Mouse (Mus musculus): ENCODE measurements around the gene Hoxc10. TPM values are rescaled to one million over a fixed set of nuclear protein-coding genes. Genes with fewer than 3 reads are reported as not detected.

Gene Hoxc10
- polyA plus RNA-seq, 1 experiment from 2014 or later = not detected

DNA sequence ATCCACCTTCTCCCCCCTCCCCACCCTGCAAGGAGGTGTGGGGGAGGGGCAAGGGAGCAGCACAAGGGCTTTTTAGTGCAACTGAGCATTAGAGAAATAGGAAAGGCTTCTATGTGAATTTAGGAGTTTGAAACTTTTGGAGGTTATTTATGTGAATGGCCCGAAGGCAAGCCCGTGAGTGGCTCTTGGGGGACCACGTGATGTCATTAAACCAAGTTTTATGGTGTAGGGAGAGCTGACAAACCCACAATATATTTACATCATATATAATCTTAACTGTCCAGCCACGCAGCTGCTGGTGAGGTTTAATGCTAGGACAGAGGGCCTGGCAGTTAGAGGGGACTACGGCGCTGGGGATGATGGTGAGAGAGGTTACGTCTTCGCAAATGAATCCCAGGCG is 52.0 kb downstream of the Hoxc10 start, which contains the start of gene Hoxc4:
Hoxc4 (plus strand) TSS at position 299 of the 400 bp plus-strand sequence.
- H3K27me3 ChIP-seq (ENCODE audit: insufficient read depth, low read length) = peaks cover 97% of the 10 kb centered on the region
- ATAC-seq (no peak), DNase-seq (no peak)
- no peaks in the 10 kb centered on the region for H3K4me1 ChIP-seq (ENCODE audit: insufficient read depth)
- no peak within 1 kb of the TSS for H3K9ac ChIP-seq (replicated peaks)
- H3K36me3 ChIP-seq (replicated peaks; ENCODE audit: insufficient read depth, low read length) = no peaks in the 10 kb centered on the region
- H3K4me3 ChIP-seq (ENCODE audit: low read depth, low read length) = no peak within 1 kb of the TSS
- TF ChIP-seq CTCF (IDR thresholded peaks at IDR 0.05; ENCODE audit: low read depth) (no peak), EP300 (IDR thresholded peaks at IDR 0.05; ENCODE audit: low read depth) (no peak)
- WGBS (ENCODE audit: insufficient replicate concordance) = 37% methylated on average over 9 of the region's 9 CpGs
- no peak within 1 kb of the TSS for H3K27ac ChIP-seq (ENCODE audit: low read depth)
- no peak within 1 kb of the TSS for H3K4me2 ChIP-seq (ENCODE audit: low read depth, low read length)
- no peaks in the 10 kb centered on the region for H3K9me3 ChIP-seq (ENCODE audit: low read length)

DNA sequence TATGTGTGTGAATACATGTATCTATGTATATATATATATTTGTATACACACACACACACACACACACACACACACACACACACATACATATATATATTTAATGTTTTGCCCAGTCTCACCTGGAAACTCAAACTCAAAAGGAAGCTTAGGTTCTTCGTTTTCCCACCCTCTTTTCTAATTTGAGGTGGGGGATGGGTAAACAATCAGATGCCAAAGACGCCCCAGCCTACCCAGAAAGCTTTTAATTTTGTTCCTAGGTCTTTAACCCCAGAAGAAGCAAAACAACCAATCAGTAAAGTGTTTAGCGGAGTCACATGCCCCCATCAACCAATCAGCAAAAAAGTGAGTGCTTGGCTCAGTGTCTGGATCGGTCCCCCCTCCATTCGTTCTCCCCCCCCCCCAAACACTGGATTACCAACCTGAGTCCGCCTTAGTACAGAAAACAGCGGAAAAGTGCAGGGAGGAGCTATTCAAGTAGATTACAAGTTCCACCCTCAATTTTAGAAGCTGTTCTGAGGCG is 54.4 kb downstream of the Hoxc10 start:
- Histone ChIP-seq H3K4me2 (ENCODE audit: low read depth, low read length) (no peak overlapping the region), H3K27ac (ENCODE audit: low read depth) (no peak overlapping the region), H3K9me3 (ENCODE audit: low read length) (no peaks in the 10 kb centered on the region), H3K4me1 (ENCODE audit: insufficient read depth) (no peaks in the 10 kb centered on the region), H3K27me3 (ENCODE audit: insufficient read depth, low read length) (peaks cover 94% of the 10 kb centered on the region), H3K9ac (replicated peaks) (no peak overlapping the region), H3K36me3 (replicated peaks; ENCODE audit: insufficient read depth, low read length) (no peaks in the 10 kb centered on the region), H3K4me3 (ENCODE audit: low read depth, low read length) (no peak overlapping the region)
- 5% methylated on average over 8 of the region's 8 CpGs for WGBS (ENCODE audit: insufficient replicate concordance)
- DNase-seq = no peak
- TF ChIP-seq EP300 (IDR thresholded peaks at IDR 0.05; ENCODE audit: low read depth) (no peak), CTCF (IDR thresholded peaks at IDR 0.05; ENCODE audit: low read depth) (no peak)
- no peak for ATAC-seq

MicroRNA genes within 50 kb of the gene (microRNA counts, 519-probe panel; counts per million panel counts)
- microRNA mmu-miR-615-3p = not detected
- microRNA mmu-miR-615-5p = not detected

Small RNAs within 50 kb of the gene (microRNA-seq; reads per million reads assigned to microRNA genes)
- gene Mir196a-2 (1.2 reads per million), gene Mir615 (21.9 reads per million, percentile 27 among the genes with 10 or more reads in this experiment)

Other genes with a start within 250 kb of the Hoxc10 start
- gene Calcoco1, start 244.6 kb upstream of the Hoxc10 start, polyA plus RNA-seq (2015; fragmentation: Nextera tagmentation; extraction: Ambion mirVana) = 11.1 and 14.0 TPM in 2 replicates
- gene Hoxc13, start 45.7 kb upstream of the Hoxc10 start, polyA plus RNA-seq (2015; fragmentation: Nextera tagmentation; extraction: Ambion mirVana) = not detected in 2 replicates
- gene Hoxc12, start 30.0 kb upstream of the Hoxc10 start, polyA plus RNA-seq (2015; fragmentation: Nextera tagmentation; extraction: Ambion mirVana) = not detected in 2 replicates
- gene Hoxc11, start 12.4 kb upstream of the Hoxc10 start, polyA plus RNA-seq (2015; fragmentation: Nextera tagmentation; extraction: Ambion mirVana) = not detected in 2 replicates
- not detected in 2 replicates for gene Hoxc5, start 647 bp downstream of the Hoxc10 start, polyA plus RNA-seq (2015; fragmentation: Nextera tagmentation; extraction: Ambion mirVana)
- not detected in 2 replicates for gene Hoxc9, start 9.6 kb downstream of the Hoxc10 start, polyA plus RNA-seq (2015; fragmentation: Nextera tagmentation; extraction: Ambion mirVana)
- gene Hoxc8, start 23.8 kb downstream of the Hoxc10 start, polyA plus RNA-seq (2015; fragmentation: Nextera tagmentation; extraction: Ambion mirVana) = not detected in 2 replicates
- gene Hoxc6, start 31.5 kb downstream of the Hoxc10 start, polyA plus RNA-seq (2015; fragmentation: Nextera tagmentation; extraction: Ambion mirVana) = not detected in 2 replicates
- gene Hoxc4, start 52.1 kb downstream of the Hoxc10 start, polyA plus RNA-seq (2015; fragmentation: Nextera tagmentation; extraction: Ambion mirVana) = 0.07 and 0.11 TPM in 2 replicates
- 3.6 and 3.8 TPM in 2 replicates for gene Smug1, start 200.3 kb downstream of the Hoxc10 start, polyA plus RNA-seq (2015; fragmentation: Nextera tagmentation; extraction: Ambion mirVana)

All from liver, postnatal 0 days (tissue).